In the genomic region with DNA sequence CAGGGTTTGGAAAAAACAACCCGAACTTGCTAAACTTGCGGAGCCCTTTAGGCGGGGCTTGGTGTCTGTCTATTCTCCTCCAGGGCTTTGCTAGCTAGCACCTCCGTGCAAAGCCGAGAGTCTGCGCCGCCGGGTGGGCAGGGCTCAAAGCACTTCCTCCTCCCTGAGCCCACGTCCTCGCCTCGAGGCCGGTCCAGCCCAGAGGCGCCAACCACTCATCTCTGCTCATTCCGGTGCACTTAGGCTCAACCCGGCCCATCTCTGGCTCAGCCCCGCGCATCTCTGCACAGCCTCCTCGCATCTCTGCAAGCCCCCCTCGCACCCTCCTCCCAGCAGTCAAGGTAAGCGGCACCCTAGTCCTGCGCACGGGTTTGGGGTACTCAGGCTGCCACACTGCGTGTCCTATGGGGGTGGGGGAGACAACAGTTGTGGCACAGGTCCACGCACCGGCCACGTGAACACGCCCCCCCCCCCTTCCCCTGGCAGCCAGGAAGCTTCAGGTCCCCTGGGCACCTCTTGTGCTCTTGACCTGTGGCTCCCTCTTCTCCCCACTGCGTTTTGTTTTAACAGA, we compare ENCODE assay signal across 8 mouse cellular contexts. TPM values are rescaled to one million over a fixed set of nuclear protein-coding genes. Genes with fewer than 3 reads are reported as not detected.
A peak's percentile ranks its signal among the peaks of the same experiment; 100 is the strongest.
DNase-seq lines count a peak whose midpoint lies in the region; ATAC-seq lines count a peak whose summit lies in the region.

No protein-coding gene starts in this region.

- WGBS in heart, embryonic 13.5 days: under 1% methylated on average over 26 of the region's 28 CpGs
- 1% methylated on average over 28 of the region's 28 CpGs for WGBS in liver, embryonic 11.5 days

- H3K27ac ChIP-seq in heart, embryonic 13.5 days (replicated peaks): no peak overlapping the region
- H3K27ac ChIP-seq in liver, embryonic 11.5 days (ENCODE audit: low read depth, low read length): peak overlapping the region; percentile 67

- H3K9me3 ChIP-seq in erythroblast, embryonic 14.5 days (ENCODE audit: control insufficient read depth, low read length): no peaks in the 10 kb centered on the region
- H3K9me3 ChIP-seq in heart, embryonic 13.5 days: no peaks in the 10 kb centered on the region
- no peaks in the 10 kb centered on the region for H3K9me3 ChIP-seq in liver, embryonic 11.5 days (ENCODE audit: control insufficient read depth, low read length)

- H3K9ac ChIP-seq in heart, embryonic 13.5 days: peak overlapping the region; percentile 71
- H3K9ac ChIP-seq in liver, embryonic 11.5 days (ENCODE audit: low read depth, low read length): peak overlapping the region; percentile 79

- H3K4me1 ChIP-seq in erythroblast, embryonic 14.5 days (ENCODE audit: control insufficient read depth): peaks cover 51% of the 10 kb centered on the region
- peaks cover 11% of the 10 kb centered on the region for H3K4me1 ChIP-seq in heart, embryonic 13.5 days
- H3K4me1 ChIP-seq in liver, embryonic 11.5 days (replicated peaks; ENCODE audit: control insufficient read depth, insufficient read depth, low read length): peaks cover 10% of the 10 kb centered on the region

- DNase-seq in cerebellum, postnatal 25 days: peak; percentile 42 to 64
- no peak for DNase-seq in cerebellum, adult 9-10 months
- peak; percentile 69 for DNase-seq in kidney, postnatal 10 days
- DNase-seq in liver, embryonic 11.5 days (ENCODE audit: low spot score): peak; percentile 74
- DNase-seq in spleen, postnatal 36 days (ENCODE audit: low spot score in 2 of 2): peak; percentile 93

- peaks cover 23% of the 10 kb centered on the region for H3K27me3 ChIP-seq in erythroblast, embryonic 14.5 days (ENCODE audit: control insufficient read depth)
- H3K27me3 ChIP-seq in heart, embryonic 13.5 days (replicated peaks): 0 out of 2 replicates have a peak, but pooled peaks cover 12% of the 10 kb centered on the region
- H3K27me3 ChIP-seq in liver, embryonic 11.5 days (replicated peaks; ENCODE audit: control insufficient read depth, insufficient read depth, low read length): no peaks in the 10 kb centered on the region

- H3K4me3 ChIP-seq in erythroblast, embryonic 14.5 days (replicated peaks): peak overlapping the region; percentile 79
- H3K4me3 ChIP-seq in heart, embryonic 13.5 days: peak overlapping the region; percentile 54
- peak overlapping the region; percentile 65 for H3K4me3 ChIP-seq in liver, embryonic 11.5 days (ENCODE audit: low read depth, low read length)

- peak overlapping the region; percentile 87 for H3K4me2 ChIP-seq in heart, embryonic 13.5 days
- H3K4me2 ChIP-seq in liver, embryonic 11.5 days: peak overlapping the region; percentile 84

- 0 out of 2 replicates have a peak, but pooled peaks have one; percentile 15 for ATAC-seq in heart, embryonic 13.5 days (ENCODE audit: extremely low read depth, insufficient number of reproducible peaks, low FRiP score, low TSS enrichment)
- ATAC-seq in liver, embryonic 11.5 days (replicated peaks; ENCODE audit: low FRiP score): peak; percentile 87
- ATAC-seq in monocyte, adult 5-6 weeks (replicated peaks; ENCODE audit: insufficient number of reproducible peaks, low FRiP score, low TSS enrichment, poor library complexity, severe bottlenecking): peak; percentile 87

- H3K36me3 ChIP-seq in erythroblast, embryonic 14.5 days (ENCODE audit: control insufficient read depth): no peaks in the 10 kb centered on the region
- H3K36me3 ChIP-seq in heart, embryonic 13.5 days: no peaks in the 10 kb centered on the region
- H3K36me3 ChIP-seq in liver, embryonic 11.5 days (ENCODE audit: control insufficient read depth, insufficient read depth, low read length): no peaks in the 10 kb centered on the region

RNA-seq across cellular contexts. Expression of a gene that starts 0.4 kb away (rescaled TPM):
- 1.5 and 1.8 TPM in 2 replicates for polyA plus RNA-seq in erythroblast, embryonic 14.5 days (2012)
- 1.4 and 2.1 TPM in 2 replicates for polyA plus RNA-seq in heart, embryonic 13.5 days (2015; fragmentation: Nextera tagmentation; extraction: Ambion mirVana)
- 9.1 and 12.0 TPM in 2 replicates for polyA plus RNA-seq in liver, embryonic 11.5 days (2014; fragmentation: Nextera tagmentation; extraction: Ambion mirVana)
- 58.1 to 181 TPM (median 70.4 TPM) in 3 replicates for total RNA-seq in monocyte, adult 5-6 weeks (2017)

Comparison
In these comparisons a context has a peak if more than half of its experiments do, and no peak if none do; other contexts are left out.
1. ATAC-seq: peak in every context shown above with its lines; median percentile 87 in liver, embryonic 11.5 days; 87 in monocyte, adult 5-6 weeks; 15 in heart, embryonic 13.5 days.